Mouse (Mus musculus) G1E (cell line): ENCODE data around the gene Mettl27. TPM values are rescaled to one million over a fixed set of nuclear protein-coding genes. Genes with fewer than 3 reads are reported as not detected.
A peak's percentile ranks its signal among the peaks of the same experiment; 100 is the strongest.

Experiments used
- ATAC-seq: 2 replicates; pipeline ENCODE4 v1.8.0; 2016; ENCODE audit warnings: mild to moderate bottlenecking; ENCODE audit not compliant: insufficient number of reproducible peaks, poor library complexity, low FRiP score, severe bottlenecking; ENCODE audit errors: extremely low read depth
- DNase-seq: peaks from one replicate; pipeline ENCODE4 v3.0.0; 2012; ENCODE audit warnings: low spot score
- H3K27me3 ChIP-seq: 2 replicates; pipeline ENCODE4 v1.6.1; 2012; ENCODE audit warnings: mild to moderate bottlenecking, low read length, inconsistent platforms; ENCODE audit not compliant: insufficient read depth
- H3K36me3 ChIP-seq: replicated peaks from 2 replicates; pipeline ENCODE3; 2012; ENCODE audit warnings: mild to moderate bottlenecking, inconsistent platforms
- H3K4me1 ChIP-seq: 2 replicates; pipeline ENCODE4 v1.6.1; 2012; ENCODE audit warnings: low read depth, low read length, inconsistent platforms, mixed read lengths; ENCODE audit not compliant: insufficient read depth
- H3K4me3 ChIP-seq: 2 replicates; pipeline ENCODE4 v1.5.1; 2012; ENCODE audit warnings: low read depth, mild to moderate bottlenecking, inconsistent platforms, low read length, moderate library complexity, mixed read lengths
- H3K9me3 ChIP-seq: replicated peaks from 2 replicates; pipeline ENCODE4 v1.6.1; 2012; ENCODE audit warnings: inconsistent platforms
- CTCF ChIP-seq: IDR thresholded peaks from 2 replicates; pipeline ENCODE4 v1.5.1; 2012; ENCODE audit warnings: low read depth, low read length, inconsistent platforms, mixed read lengths
- GATA1 ChIP-seq: IDR thresholded peaks from 2 replicates; pipeline ENCODE4 v1.6.1; 2012; ENCODE audit warnings: borderline replicate concordance, low read length, inconsistent platforms, mixed read lengths
- GATA2 ChIP-seq: IDR thresholded peaks from 2 replicates; pipeline ENCODE4 v1.6.1; 2012; ENCODE audit warnings: low read depth, low read length, inconsistent platforms, borderline replicate concordance
- POLR2AphosphoS5 ChIP-seq: IDR thresholded peaks from 2 replicates; pipeline ENCODE4 v1.6.1; 2012; ENCODE audit warnings: low read depth, low read length, inconsistent platforms; ENCODE audit not compliant: insufficient replicate concordance
- TAL1 ChIP-seq: conservative IDR thresholded peaks from 2 replicates; pipeline ENCODE4 v1.6.1; 2012; ENCODE audit warnings: low read depth, low read length, inconsistent platforms, mixed read lengths
- polyA plus RNA-seq: library from polyadenylated mRNA; stranded (reverse); fragments of >175 nt; gene quantifications from 2 replicates; pipeline ENCODE4 v1.2.3, GENCODE M21; 2012
- total RNA-seq, 2 experiments: library from RNA; stranded (forward) in 1 of 2; stranded (reverse) in 1 of 2; fragments of 200-1000 nt in 1 of 2; fragments of >200 nt in 1 of 2; fragmentation: Nextera tagmentation in 1 of 2; gene quantifications; 2 replicates each; pipeline ENCODE4 v1.2.3; 2014 to 2017

The Mettl27 gene
- total RNA-seq (2014; fragmentation: Nextera tagmentation) (10.3 and 11.7 TPM in 2 replicates), total RNA-seq (2017) (4.8 and 6.6 TPM in 2 replicates), polyA plus RNA-seq (4.6 and 5.6 TPM in 2 replicates)

- no peaks in the 10 kb centered on the region for H3K9me3 ChIP-seq
- peaks cover 21% of the 10 kb centered on the region for H3K36me3 ChIP-seq
- no peak for TF ChIP-seq CTCF
- no peak for TF ChIP-seq GATA1
- no peak for TF ChIP-seq TAL1
- no peak for TF ChIP-seq GATA2
- no peak for TF ChIP-seq POLR2AphosphoS5
- H3K4me3 ChIP-seq = peak within 1 kb of the TSS; percentile 77
- ATAC-seq = peak; percentile 89
- peaks cover 9% of the 10 kb centered on the region for H3K27me3 ChIP-seq
- peak; percentile 93 for DNase-seq
- H3K4me1 ChIP-seq = peaks cover 30% of the 10 kb centered on the region
Observed at GRCm38 (mm10) chr5:134932179-134932902, at the start of gene Mettl27. Gene Mettl27 (plus strand): TSS chr5:134932368.

DNA sequence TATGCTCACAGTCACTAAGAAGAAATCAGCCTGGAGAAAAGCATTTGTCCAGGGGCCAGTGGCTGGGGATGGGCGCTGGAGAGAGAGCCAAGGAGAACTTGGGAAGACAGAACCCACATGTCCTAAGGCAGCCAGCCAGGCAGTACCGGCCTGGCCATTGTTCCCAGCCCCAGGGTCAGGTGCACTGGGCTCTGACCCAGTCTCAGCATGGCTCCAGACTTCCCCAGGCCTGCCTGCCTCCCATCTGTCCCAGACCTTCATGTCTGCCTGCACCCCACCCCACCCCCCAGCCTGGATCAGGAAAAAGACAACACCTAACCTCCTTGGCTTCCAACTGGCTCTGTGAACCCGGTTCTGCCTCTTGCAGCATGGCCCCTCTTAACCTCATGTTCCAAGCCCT is 49.1 kb upstream of the Mettl27 start:
- DNase-seq = no peak
- H3K4me1 ChIP-seq = no peaks in the 10 kb centered on the region
- H3K9me3 ChIP-seq = no peaks in the 10 kb centered on the region
- TF ChIP-seq CTCF = no peak
- no peak for TF ChIP-seq POLR2AphosphoS5
- peaks cover 18% of the 10 kb centered on the region; the same call in 1 of the 2 replicates for H3K27me3 ChIP-seq
- ATAC-seq = no peak
- no peak overlapping the region for H3K4me3 ChIP-seq
- no peaks in the 10 kb centered on the region for H3K36me3 ChIP-seq

DNA sequence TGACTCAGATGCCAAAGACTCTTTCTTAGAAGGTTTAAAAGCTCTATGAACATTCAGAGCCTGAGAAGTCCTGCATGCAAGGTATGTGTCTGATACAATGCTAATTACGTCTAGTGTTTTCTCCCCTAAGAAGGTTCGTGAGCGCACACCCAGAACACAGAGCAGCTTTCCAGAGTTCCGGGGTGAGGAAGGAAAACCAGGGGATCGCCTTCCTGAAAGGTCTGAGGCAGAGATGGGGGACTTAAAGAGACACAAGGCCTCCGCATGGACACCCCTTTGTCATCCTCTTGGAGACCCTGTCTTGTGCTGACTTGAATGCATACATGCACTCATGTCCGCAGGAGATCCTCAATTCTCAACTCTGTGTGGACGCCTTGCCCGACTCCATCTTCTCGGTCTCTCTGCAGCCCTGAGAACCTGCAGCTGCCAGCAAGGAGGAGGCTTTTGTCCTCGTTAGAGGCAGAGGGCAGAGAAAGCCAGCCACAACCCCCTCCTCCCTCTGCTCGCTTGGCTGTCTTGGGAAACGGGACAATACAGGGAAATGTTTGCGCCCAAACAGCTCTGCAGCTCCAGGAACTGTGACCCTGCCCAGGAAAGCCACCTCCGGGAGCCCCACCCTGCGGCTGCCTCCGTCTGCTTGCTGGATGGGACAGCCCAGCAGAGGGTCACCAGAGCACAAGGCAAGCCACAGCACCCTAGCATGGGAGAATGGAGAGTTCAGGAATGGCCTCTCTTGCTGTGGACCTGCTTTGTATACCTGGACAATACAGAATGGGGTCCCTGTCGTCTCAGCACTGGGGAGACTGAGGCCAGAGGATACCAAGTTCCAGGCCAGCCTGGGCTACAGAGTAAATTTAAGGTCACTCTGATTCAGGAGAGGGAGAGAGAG is 44.5 kb upstream of the Mettl27 start:
- Histone ChIP-seq H3K27me3 (peaks cover 15% of the 10 kb centered on the region; the same call in 1 of the 2 replicates), H3K4me1 (no peaks in the 10 kb centered on the region), H3K9me3 (0 out of 2 replicates have a peak, but pooled peaks cover under 1% of the 10 kb centered on the region), H3K36me3 (no peaks in the 10 kb centered on the region), H3K4me3 (no peak overlapping the region)
- DNase-seq (no peak), ATAC-seq (no peak)
- TF ChIP-seq POLR2AphosphoS5 = no peak
- no peak for TF ChIP-seq CTCF
- TF ChIP-seq GATA2 = no peak
- TF ChIP-seq GATA1 = no peak
- TF ChIP-seq TAL1 = no peak

- no peaks in the 10 kb centered on the region for H3K4me1 ChIP-seq
- no peak overlapping the region for H3K4me3 ChIP-seq
- no peak for DNase-seq
- H3K9me3 ChIP-seq = 0 out of 2 replicates have a peak, but pooled peaks cover 3% of the 10 kb centered on the region
- ATAC-seq = no peak
- no peaks in the 10 kb centered on the region for H3K36me3 ChIP-seq
- TF ChIP-seq POLR2AphosphoS5 (no peak), GATA2 (no peak), TAL1 (no peak), CTCF (no peak), GATA1 (no peak)
- H3K27me3 ChIP-seq = peaks cover 13% of the 10 kb centered on the region; the same call in 1 of the 2 replicates
Observed at GRCm38 (mm10) chr5:134888505-134888904, 43.7 kb upstream of the Mettl27 start.

DNA sequence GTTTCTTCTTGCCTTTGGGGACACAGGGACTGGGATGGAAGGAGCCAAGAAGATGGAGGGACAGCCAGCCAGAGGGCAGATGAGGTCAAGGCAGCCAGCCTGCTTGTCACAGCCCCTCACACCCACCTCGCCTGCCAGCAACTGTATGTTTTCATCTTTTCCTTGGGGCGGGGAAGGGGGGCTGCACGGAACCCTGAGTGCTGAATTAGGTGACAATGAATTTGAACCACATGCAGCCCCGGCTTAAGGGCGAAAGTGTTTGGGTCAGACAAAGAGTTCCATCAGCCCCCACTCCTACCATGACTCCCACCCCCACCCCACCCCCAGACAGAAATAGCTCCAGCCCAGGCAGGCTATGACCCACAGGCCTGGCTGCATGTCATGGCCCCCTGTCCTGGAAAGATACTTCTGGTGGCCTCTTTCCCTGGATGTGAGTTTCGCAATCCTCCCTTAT is 41.5 kb upstream of the Mettl27 start:
- DNase-seq (no peak), ATAC-seq (no peak)
- TF ChIP-seq CTCF = no peak
- no peak for TF ChIP-seq POLR2AphosphoS5
- TF ChIP-seq GATA2 = no peak
- TF ChIP-seq GATA1 = no peak
- TF ChIP-seq TAL1 = no peak
- H3K27me3 ChIP-seq = peaks cover 19% of the 10 kb centered on the region
- H3K4me1 ChIP-seq = no peaks in the 10 kb centered on the region
- H3K9me3 ChIP-seq = 0 out of 2 replicates have a peak, but pooled peaks cover 3% of the 10 kb centered on the region
- no peak overlapping the region for H3K4me3 ChIP-seq
- H3K36me3 ChIP-seq = no peaks in the 10 kb centered on the region

DNA sequence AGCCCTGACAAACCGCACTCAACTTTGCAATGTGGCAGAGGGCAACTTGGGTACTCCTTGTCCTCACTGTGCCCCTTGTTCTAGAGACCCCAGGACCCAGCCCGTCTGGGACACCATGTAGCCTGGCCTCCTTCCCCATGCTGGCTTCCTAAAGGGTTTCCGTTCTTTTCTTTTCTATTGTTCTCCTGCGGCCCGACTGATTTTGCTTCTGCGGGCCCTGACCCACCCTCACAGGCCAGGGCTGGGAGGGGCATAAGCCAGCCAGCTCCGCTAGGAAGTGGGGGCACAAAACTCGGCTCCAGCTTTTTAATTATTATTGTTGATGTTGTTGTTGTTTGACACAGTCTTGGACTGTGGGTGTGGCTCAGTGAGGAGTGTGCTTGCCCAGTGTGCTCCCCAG is 40.6 kb upstream of the Mettl27 start:
- H3K4me3 ChIP-seq = no peak overlapping the region
- H3K27me3 ChIP-seq = peaks cover 19% of the 10 kb centered on the region
- ATAC-seq = no peak
- no peak for DNase-seq
- 0 out of 2 replicates have a peak, but pooled peaks cover 3% of the 10 kb centered on the region for H3K9me3 ChIP-seq
- H3K4me1 ChIP-seq = no peaks in the 10 kb centered on the region
- no peaks in the 10 kb centered on the region for H3K36me3 ChIP-seq
- TF ChIP-seq GATA1 (no peak), GATA2 (no peak), CTCF (no peak), POLR2AphosphoS5 (no peak), TAL1 (no peak)
